Mouse (Mus musculus) bone marrow, adult 2 months (tissue): ENCODE results near the gene Gm45521. TPM values are rescaled to one million over a fixed set of nuclear protein-coding genes. Genes with fewer than 3 reads are reported as not detected.
A peak's percentile ranks its signal among the peaks of the same experiment; 100 is the strongest.

Experiments
- H3K27ac ChIP-seq: fragments of 200-500 bp; 2 replicates; pipeline ENCODE4 v1.5.1; 2012; ENCODE audit warnings: low read depth, mild to moderate bottlenecking, control low read depth, inconsistent platforms, low read length; ENCODE audit not compliant: control insufficient read depth, poor library complexity, insufficient read depth
- H3K4me1 ChIP-seq: fragments of 200-500 bp; 2 replicates; pipeline ENCODE4 v1.6.1; 2011; ENCODE audit warnings: low read length; ENCODE audit not compliant: control insufficient read depth, insufficient read depth
- H3K4me3 ChIP-seq: fragments of 200-500 bp; replicated peaks from 2 replicates; pipeline ENCODE3; 2011; ENCODE audit warnings: mild to moderate bottlenecking, low read depth, low read length, control low read depth; ENCODE audit not compliant: control insufficient read depth
- CTCF ChIP-seq: fragments of 200-500 bp; IDR thresholded peaks from 2 replicates; pipeline ENCODE4 v1.5.1; 2011; ENCODE audit warnings: low read length, control low read depth; ENCODE audit not compliant: control insufficient read depth, insufficient read depth
- POLR2A ChIP-seq: fragments of 200-500 bp; IDR thresholded peaks from 2 replicates; pipeline ENCODE4 v1.6.1; 2011; ENCODE audit warnings: low read depth, mild to moderate bottlenecking, control low read depth, low read length, borderline replicate concordance; ENCODE audit not compliant: control insufficient read depth
- WGBS: fragments of 180-500 bp; shearing (Covaris S2); methylation state at CpG from one replicate; pipeline ENCODE4 v1.1.7; 2018; 5-methylcytosine and 5-hydroxymethylcytosine counted together
- polyA plus RNA-seq: library from polyadenylated mRNA; stranded (reverse); fragments of >200 nt; gene quantifications from 2 replicates; pipeline ENCODE4 v1.2.4, GENCODE M21; 2011; ENCODE audit warnings: low replicate concordance; ENCODE audit not compliant: missing spikeins, insufficient read depth, insufficient read length

Gm45521 gene
- polyA plus RNA-seq, 1 experiment: not detected

GRCm38 (mm10) chr14:7923635-7924034, 33.5 kb upstream of the Gm45521 start:
- H3K27ac ChIP-seq: no peak overlapping the region
- H3K4me1 ChIP-seq: peaks cover 9% of the 10 kb centered on the region
- no peak for TF ChIP-seq POLR2A
- no peak for TF ChIP-seq CTCF
- H3K4me3 ChIP-seq: no peak overlapping the region

- no peak overlapping the region for H3K4me3 ChIP-seq
- TF ChIP-seq POLR2A (no peak), CTCF (no peak)
- H3K27ac ChIP-seq: no peak overlapping the region
- peaks cover 1% of the 10 kb centered on the region for H3K4me1 ChIP-seq
- WGBS: 18% methylated on average over 1 of the region's 1 CpGs
Observed at GRCm38 (mm10) chr14:7928362-7928761, 28.7 kb upstream of the Gm45521 start.

GRCm38 (mm10) chr14:7929029-7929428, 28.1 kb upstream of the Gm45521 start:
- no peak for TF ChIP-seq CTCF
- no peak for TF ChIP-seq POLR2A
- 17% methylated on average over 7 of the region's 7 CpGs for WGBS
- Histone ChIP-seq H3K4me1 (peaks cover 3% of the 10 kb centered on the region), H3K4me3 (no peak overlapping the region), H3K27ac (no peak overlapping the region)

- H3K4me3 ChIP-seq: no peak overlapping the region
- no peak overlapping the region for H3K27ac ChIP-seq
- WGBS: 81% methylated on average over 4 of the region's 4 CpGs
- peaks cover 3% of the 10 kb centered on the region for H3K4me1 ChIP-seq
- TF ChIP-seq POLR2A (no peak), CTCF (no peak)
Observed at GRCm38 (mm10) chr14:7932151-7932550, 24.9 kb upstream of the Gm45521 start.

- Histone ChIP-seq H3K4me1 (peaks cover 3% of the 10 kb centered on the region), H3K4me3 (no peak overlapping the region), H3K27ac (no peak overlapping the region)
- no peak for TF ChIP-seq POLR2A
- TF ChIP-seq CTCF: no peak
- 15% methylated on average over 7 of the region's 7 CpGs for WGBS
Observed at GRCm38 (mm10) chr14:7934166-7934565, 22.9 kb upstream of the Gm45521 start.

- H3K4me1 ChIP-seq: peaks cover 3% of the 10 kb centered on the region
- WGBS: 38% methylated on average over 17 of the region's 17 CpGs
- TF ChIP-seq CTCF (peak; percentile 40; the same call in 1 of the 2 replicates), POLR2A (no peak)
- H3K27ac ChIP-seq: no peak overlapping the region
- H3K4me3 ChIP-seq: no peak overlapping the region
Observed at GRCm38 (mm10) chr14:7937052-7937630, 19.9 kb upstream of the Gm45521 start.

GRCm38 (mm10) chr14:7938809-7939784, 18.0 kb upstream of the Gm45521 start:
- 84% methylated on average over 19 of the region's 19 CpGs for WGBS
- H3K27ac ChIP-seq: no peak overlapping the region
- TF ChIP-seq POLR2A: no peak
- TF ChIP-seq CTCF: no peak
- no peak overlapping the region for H3K4me3 ChIP-seq
- H3K4me1 ChIP-seq: no peaks in the 10 kb centered on the region

GRCm38 (mm10) chr14:7941413-7941812, 15.7 kb upstream of the Gm45521 start:
- WGBS: 73% methylated on average over 5 of the region's 5 CpGs
- H3K4me1 ChIP-seq: no peaks in the 10 kb centered on the region; the same call in 1 of the 2 replicates
- H3K4me3 ChIP-seq: no peak overlapping the region
- no peak for TF ChIP-seq CTCF
- TF ChIP-seq POLR2A: no peak
- H3K27ac ChIP-seq: no peak overlapping the region
